Mouse (Mus musculus) embryonic stem cell, embryonic (primary cell): ENCODE data around the gene 2610001J05Rik.

Source experiments
- CTCF ChIA-PET, 4 experiments: fragments of 300-600 bp in 2 of 4; fragments of 350-600 bp in 2 of 4; sonication (Branson Sonifier 250); formaldehyde crosslinking; loops; one replicate each; lab custom pipeline; 2022; ENCODE audit warnings: inconsistent platforms in 2 of 4; lab: Charles Lee
- POLR2A ChIA-PET, 4 experiments: fragments of 300-600 bp in 2 of 4; fragments of 350-600 bp in 2 of 4; sonication (Branson Sonifier 250); formaldehyde crosslinking; loops; one replicate each; lab custom pipeline; 2022; ENCODE audit warnings: antibody characterized with exemption in 4 of 4, inconsistent platforms in 1 of 4; lab: Charles Lee

2610001J05Rik gene

DNA sequence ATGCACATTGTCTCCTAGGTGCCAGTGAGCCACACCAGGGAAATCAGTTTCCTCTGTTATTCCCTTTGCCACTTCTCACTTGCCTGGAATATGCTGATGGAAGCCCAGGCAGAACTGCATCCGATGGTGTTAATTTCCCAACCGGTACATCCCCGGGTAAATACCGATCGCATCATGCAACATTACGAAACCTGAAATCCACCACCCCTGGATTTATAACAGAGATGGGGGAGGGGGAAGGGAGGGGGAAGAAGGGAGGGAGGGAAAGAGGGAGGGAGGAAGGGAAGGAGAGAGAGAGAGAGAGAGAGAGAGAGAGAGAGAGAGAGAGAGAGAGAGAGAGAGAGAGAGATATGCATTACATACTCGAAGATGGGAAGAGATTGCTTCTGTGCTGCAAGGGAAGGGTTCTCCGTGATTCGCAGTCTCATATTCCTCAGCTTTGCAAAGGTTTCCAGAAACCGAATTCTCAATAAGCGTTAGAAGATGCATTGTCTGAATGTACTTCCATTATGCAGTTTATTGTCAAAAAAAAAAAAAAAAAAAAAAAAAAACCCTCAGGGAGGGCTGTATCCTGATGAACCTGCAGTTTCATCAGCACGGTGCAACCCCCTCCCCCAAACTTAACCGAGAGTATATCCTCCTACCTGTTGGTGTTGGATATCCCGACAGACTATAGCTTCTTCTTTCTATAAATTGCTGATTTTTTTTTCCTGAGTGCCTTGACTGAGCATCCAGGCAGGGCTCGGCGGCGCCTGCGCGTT is 33.2 kb downstream of the 2610001J05Rik start:
- POLR2A ChIA-PET, result interaction anchor here in 3 of 4 experiments (0.6 to 1.4 kb wide), 5 partner anchors 15 to 347 kb away, joined by 3 to 14 read pairs (median 3); no protein-coding TSS in a partner anchor

DNA sequence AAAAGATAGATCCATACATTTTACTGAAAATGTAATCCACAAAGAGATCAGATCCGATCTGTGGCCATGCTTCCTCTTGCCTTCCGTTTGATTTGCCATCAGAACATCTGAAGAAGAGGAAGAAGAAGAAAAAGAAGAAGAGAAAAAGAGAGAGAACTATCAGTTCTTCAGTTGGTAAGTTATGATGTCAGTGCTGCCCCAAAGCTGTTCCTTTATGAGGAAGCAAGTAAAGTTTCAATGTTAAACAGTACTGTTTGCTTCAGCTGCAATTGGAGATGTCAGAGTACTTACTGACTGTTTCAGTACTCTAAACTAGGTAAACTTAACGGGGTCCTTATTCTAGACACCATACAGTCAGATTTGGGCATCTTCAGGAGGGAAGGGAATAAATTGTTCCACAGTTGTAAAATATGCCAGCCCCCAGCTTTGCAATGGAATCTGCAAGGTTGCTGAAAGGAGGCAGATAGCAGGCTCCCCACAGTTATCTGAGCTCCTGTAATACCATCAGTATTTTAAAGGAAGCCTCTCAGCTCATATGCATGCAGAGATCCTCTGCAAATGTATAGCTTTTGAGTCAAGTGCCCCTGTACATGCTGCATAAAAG is 34.2 kb downstream of the 2610001J05Rik start:
- ChIA-PET CTCF (no interaction called here), POLR2A (no interaction called here)

More for the DNA sequence above, 33.2 kb downstream of the 2610001J05Rik start:
- CTCF ChIA-PET, result no interaction called here

DNA sequence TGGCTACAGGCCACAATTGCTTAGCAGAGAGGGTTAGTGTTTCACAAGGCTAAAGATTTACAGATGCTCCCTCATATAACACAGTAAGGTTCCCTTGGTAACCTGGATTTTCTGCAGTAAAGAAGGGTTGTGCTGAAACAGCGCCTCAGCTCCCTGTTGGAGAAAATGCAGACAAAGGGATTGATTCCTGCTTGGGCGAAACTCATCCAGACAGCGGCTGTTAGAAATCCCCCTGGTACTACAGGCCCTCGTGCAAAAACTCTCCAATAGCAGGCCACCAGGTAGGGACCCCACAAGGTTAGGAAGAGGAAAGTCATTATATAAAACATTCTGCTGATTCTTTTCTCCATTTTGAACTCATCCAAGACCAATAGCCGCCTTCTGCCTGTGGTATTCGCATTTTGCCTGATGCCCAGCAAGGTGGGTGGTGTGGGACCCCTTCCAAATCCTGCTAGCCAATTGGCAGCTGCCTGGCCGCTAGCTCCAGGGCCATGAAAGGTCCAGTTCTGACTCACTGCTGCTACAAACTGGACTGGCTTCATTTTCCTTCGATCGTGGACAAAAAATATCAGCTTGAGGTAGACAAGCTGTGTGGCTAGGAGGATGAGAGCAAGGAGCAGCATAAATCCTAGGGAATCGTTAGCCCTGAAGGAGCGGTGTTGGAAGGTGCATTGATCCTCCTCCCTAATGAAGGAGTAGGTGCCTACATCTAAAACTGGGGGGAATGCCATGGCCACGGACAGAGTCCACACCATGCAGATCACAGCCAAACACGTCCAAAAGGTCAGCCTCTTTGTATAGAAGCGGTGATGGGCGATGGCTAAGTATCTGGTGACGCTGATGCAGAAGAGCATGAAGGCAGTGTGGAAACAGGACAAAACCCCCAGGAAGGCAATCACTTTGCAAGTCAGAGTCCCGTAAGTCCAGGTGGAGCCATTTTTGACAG is 35.3 kb downstream of the 2610001J05Rik start:
- CTCF ChIA-PET, result no interaction called here
- POLR2A ChIA-PET, result no interaction called here

DNA sequence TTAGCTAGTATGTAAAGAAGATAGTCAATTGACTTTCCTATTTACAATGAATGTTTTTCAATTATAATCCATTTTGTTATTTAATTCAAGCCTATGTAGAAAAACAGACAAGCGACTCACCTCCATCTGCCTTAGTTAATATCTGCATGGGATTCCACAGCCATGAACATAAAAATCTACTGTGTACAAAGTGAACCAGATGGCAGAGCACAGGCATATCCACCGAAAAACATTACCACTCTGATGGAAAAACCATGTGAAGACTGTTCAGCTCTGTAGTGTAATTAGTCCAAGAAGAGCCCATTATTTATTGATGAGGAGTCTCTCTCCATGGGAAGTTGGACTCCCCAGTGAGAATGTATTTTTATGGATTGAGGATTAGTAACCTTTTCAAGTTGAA is 38.5 kb downstream of the 2610001J05Rik start:
- CTCF ChIA-PET, result no interaction called here
- POLR2A ChIA-PET, result interaction anchor here in 1 of 4 experiments (1.2 kb wide), 1 partner anchor 12 kb away, joined by 3 read pairs; no protein-coding TSS in a partner anchor

DNA sequence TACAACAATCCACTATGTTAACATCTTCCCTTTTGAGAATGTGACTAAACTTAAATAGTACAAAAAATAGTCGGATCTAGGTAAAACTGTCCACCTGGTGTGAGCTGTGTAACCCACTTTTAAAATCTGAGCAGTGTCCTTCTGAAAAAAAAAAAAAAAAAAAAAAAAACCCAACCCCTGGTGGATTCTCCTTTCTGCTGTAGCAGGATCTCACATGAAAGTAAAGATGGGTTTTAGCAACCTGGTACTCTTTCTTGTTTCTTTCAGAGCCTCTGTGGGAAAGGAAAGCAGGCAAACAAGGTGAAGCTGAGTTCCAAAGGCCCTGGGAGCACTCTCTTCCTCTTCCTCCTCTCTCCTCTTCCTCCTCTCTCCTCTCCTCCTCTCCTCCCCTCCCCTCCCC is 42.4 kb downstream of the 2610001J05Rik start:
- ChIA-PET POLR2A (interaction anchor here in 2 of 4 experiments (0.6 to 0.7 kb wide), 2 partner anchors 14 to 99 kb away, joined by 3 to 6 read pairs; no protein-coding TSS in a partner anchor), CTCF (interaction anchor here in 2 of 4 experiments (0.7 kb wide), 2 partner anchors 48 to 607 kb away, joined by 3 to 5 read pairs; no protein-coding TSS in a partner anchor)
